Mouse (Mus musculus): ENCODE measurements around the gene Fgr. TPM values are rescaled to one million over a fixed set of nuclear protein-coding genes. Genes with fewer than 3 reads are reported as not detected.
A peak's percentile ranks its signal among the peaks of the same experiment; 100 is the strongest.

The Fgr gene
- polyA plus RNA-seq, 1 experiment from 2014 or later = 2.4 TPM

DNA sequence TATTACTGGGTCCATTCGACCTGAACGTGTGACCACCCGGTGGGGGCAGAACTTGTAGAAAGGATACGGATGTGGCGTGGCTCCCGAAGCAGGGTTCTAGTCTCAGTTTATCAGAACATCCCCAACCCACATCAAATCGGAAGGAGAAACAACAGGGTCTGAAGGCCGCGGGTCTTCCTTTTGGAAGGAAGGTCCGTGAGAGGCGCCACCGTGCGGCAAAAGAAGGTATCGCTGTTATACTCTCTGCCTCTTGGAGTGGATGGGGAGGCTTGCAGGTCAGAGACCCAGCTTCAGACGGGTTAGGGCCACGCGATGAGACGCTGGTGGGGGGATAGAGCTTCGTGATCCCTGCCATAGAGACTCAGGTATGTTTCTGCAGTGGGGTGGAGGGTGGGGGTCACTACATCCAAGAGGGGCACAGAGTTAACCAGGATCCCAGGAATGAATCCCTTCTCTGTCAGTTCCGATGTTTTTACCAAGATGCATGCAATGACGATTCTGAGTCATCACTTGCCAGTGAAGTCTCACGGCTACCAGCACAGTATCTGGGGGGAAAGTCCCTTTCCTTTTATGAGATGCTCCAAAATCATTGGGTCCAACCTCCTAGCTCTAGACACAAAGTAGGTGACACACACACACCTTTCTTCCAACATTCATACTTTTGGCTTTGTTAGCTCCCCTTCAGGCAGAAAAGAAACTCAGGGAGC, 34.3 kb upstream of the Fgr start:
- Histone ChIP-seq H3K9me3 (ENCODE audit: control insufficient read depth) (no peaks in the 10 kb centered on the region), H3K4me1 (replicated peaks; ENCODE audit: control insufficient read depth, insufficient read depth, low read length) (no peaks in the 10 kb centered on the region), H3K36me3 (ENCODE audit: control insufficient read depth, insufficient read depth) (no peaks in the 10 kb centered on the region), H3K27ac (ENCODE audit: low read depth, low read length) (no peak overlapping the region), H3K4me3 (ENCODE audit: low read depth, low read length) (no peak overlapping the region), H3K9ac (ENCODE audit: low read depth, low read length) (no peak overlapping the region), H3K27me3 (replicated peaks; ENCODE audit: control insufficient read depth, insufficient read depth, low read length) (0 out of 2 replicates have a peak, but pooled peaks cover 3% of the 10 kb centered on the region), H3K4me2 (replicated peaks; ENCODE audit: low read depth) (0 out of 2 replicates have a peak overlapping the region, but pooled peaks have one; percentile 6)
- peak; percentile 82 for TF ChIP-seq CTCF (IDR thresholded peaks at IDR 0.05; ENCODE audit: low read depth)
- 26% methylated on average over 22 of the region's 22 CpGs for WGBS
- no peak for ATAC-seq

DNA sequence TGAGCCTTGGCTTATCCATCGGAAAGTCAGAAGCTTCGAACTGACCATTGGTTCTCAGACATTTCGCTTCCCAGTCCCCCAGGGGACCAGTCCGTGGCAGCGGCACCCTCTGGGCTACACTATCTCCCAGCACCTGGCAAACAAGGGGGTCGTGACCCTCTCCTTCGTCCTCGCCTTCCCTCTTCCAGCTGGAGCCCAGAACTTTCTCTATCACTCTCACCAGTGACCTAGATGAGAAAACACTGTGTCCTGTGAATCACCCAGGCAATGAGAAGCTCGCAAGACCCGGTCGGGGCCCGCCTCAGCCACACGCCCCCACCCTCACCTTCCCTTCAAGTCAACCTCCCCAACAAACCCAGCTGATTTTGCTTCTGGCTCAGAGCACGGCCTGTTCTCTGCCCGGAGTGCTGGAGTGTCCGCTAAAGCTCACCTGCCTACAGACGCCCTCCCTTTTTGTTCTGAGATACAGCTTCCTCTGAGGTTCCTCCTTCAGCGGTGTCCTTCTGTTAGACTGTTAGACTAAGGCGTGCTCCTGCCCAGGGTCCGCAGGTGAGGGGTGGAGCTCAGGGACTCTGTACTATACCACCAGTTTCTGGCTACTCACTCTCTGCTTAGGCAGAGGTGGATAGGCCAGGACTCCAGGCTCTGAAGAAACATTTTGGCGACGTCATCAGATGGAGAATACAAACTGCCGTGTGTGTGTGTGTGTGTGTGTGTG, 32.7 kb upstream of the Fgr start:
- no peak overlapping the region for H3K4me3 ChIP-seq (ENCODE audit: low read depth, low read length)
- 0 out of 2 replicates have a peak, but pooled peaks cover 3% of the 10 kb centered on the region for H3K27me3 ChIP-seq (replicated peaks; ENCODE audit: control insufficient read depth, insufficient read depth, low read length)
- peak; percentile 51 for ATAC-seq
- WGBS = 39% methylated on average over 23 of the region's 23 CpGs
- H3K36me3 ChIP-seq (ENCODE audit: control insufficient read depth, insufficient read depth) = no peaks in the 10 kb centered on the region
- H3K9ac ChIP-seq (ENCODE audit: low read depth, low read length) = no peak overlapping the region
- H3K4me1 ChIP-seq (replicated peaks; ENCODE audit: control insufficient read depth, insufficient read depth, low read length) = no peaks in the 10 kb centered on the region
- H3K9me3 ChIP-seq (ENCODE audit: control insufficient read depth) = no peaks in the 10 kb centered on the region
- TF ChIP-seq CTCF (IDR thresholded peaks at IDR 0.05; ENCODE audit: low read depth) = no peak
- no peak overlapping the region for H3K27ac ChIP-seq (ENCODE audit: low read depth, low read length)
- H3K4me2 ChIP-seq (replicated peaks; ENCODE audit: low read depth) = no peak overlapping the region

DNA sequence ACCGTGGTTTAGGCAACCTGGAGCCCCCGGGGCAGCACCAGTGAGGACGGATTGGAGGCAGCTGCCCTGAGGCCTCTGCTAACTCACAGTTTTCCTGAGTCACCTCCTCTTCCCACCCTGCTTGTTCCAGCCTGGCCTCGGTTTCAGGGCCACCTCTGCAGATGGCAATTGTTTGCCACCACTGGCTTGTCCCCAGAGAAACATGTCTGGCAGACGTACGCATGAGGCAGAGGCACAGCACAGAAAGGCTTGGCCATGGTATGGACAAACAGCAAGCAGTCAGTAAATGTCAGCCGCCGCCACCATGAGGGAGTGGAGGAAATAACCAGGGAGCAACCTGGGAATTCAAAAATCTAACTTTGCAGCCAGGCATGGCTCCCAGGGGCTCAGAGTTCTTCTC, 30.8 kb upstream of the Fgr start:
- TF ChIP-seq CTCF (IDR thresholded peaks at IDR 0.05; ENCODE audit: low read depth) = no peak
- Histone ChIP-seq H3K36me3 (ENCODE audit: control insufficient read depth, insufficient read depth) (no peaks in the 10 kb centered on the region), H3K4me2 (replicated peaks; ENCODE audit: low read depth) (no peak overlapping the region), H3K4me1 (replicated peaks; ENCODE audit: control insufficient read depth, insufficient read depth, low read length) (no peaks in the 10 kb centered on the region), H3K4me3 (ENCODE audit: low read depth, low read length) (no peak overlapping the region), H3K9me3 (ENCODE audit: control insufficient read depth) (no peaks in the 10 kb centered on the region), H3K27me3 (replicated peaks; ENCODE audit: control insufficient read depth, insufficient read depth, low read length) (0 out of 2 replicates have a peak, but pooled peaks cover 3% of the 10 kb centered on the region), H3K9ac (ENCODE audit: low read depth, low read length) (no peak overlapping the region), H3K27ac (ENCODE audit: low read depth, low read length) (no peak overlapping the region)
- ATAC-seq = no peak
- WGBS = 69% methylated on average over 8 of the region's 8 CpGs

DNA sequence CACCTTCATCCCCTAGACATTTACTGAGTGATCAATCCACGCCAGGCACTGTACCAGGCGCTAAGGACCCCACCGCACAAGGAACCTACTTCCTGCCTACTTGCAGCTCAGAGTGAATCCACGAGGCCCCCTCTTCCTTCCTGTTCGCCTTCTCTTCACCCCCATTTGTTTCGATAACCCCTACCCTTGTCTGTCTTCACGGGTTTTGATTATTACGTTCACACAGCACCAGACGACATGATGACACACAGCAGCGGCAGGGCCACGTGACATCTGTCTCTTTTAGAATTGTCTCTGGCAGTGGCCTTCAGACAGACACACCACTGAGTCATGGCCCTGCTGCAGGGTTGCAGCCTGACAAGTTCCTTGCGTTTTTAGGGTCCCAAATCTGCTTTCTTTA, 29.8 kb upstream of the Fgr start:
- TF ChIP-seq CTCF (IDR thresholded peaks at IDR 0.05; ENCODE audit: low read depth) = no peak
- 71% methylated on average over 12 of the region's 12 CpGs for WGBS
- Histone ChIP-seq H3K4me2 (replicated peaks; ENCODE audit: low read depth) (no peak overlapping the region), H3K4me3 (ENCODE audit: low read depth, low read length) (no peak overlapping the region), H3K9ac (ENCODE audit: low read depth, low read length) (no peak overlapping the region), H3K36me3 (ENCODE audit: control insufficient read depth, insufficient read depth) (no peaks in the 10 kb centered on the region), H3K27me3 (replicated peaks; ENCODE audit: control insufficient read depth, insufficient read depth, low read length) (0 out of 2 replicates have a peak, but pooled peaks cover 3% of the 10 kb centered on the region), H3K27ac (ENCODE audit: low read depth, low read length) (no peak overlapping the region), H3K4me1 (replicated peaks; ENCODE audit: control insufficient read depth, insufficient read depth, low read length) (no peaks in the 10 kb centered on the region), H3K9me3 (ENCODE audit: control insufficient read depth) (no peaks in the 10 kb centered on the region)
- no peak for ATAC-seq

DNA sequence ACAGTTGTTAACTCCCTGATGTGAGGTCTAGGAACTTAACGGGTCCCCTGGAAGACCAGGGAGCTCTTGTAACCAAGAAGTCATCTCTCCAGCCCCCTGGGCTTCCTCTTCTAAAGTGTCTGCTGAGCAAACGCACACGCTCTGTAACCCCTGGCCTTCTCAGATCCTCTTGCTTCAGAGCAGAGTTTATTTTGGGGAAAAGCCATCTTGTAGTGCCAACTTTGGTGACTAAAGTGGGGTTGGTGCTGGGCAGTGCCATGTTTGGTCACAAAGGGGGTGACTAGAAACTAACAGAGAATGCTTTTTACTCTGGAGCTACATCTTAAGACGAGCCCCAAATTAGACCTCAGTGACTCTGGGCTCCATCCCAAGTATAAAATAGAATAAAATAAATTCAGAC, 29.1 kb upstream of the Fgr start:
- Histone ChIP-seq H3K4me3 (ENCODE audit: low read depth, low read length) (no peak overlapping the region), H3K9ac (ENCODE audit: low read depth, low read length) (no peak overlapping the region), H3K4me1 (replicated peaks; ENCODE audit: control insufficient read depth, insufficient read depth, low read length) (no peaks in the 10 kb centered on the region), H3K27ac (ENCODE audit: low read depth, low read length) (no peak overlapping the region), H3K9me3 (ENCODE audit: control insufficient read depth) (no peaks in the 10 kb centered on the region), H3K4me2 (replicated peaks; ENCODE audit: low read depth) (no peak overlapping the region), H3K36me3 (ENCODE audit: control insufficient read depth, insufficient read depth) (no peaks in the 10 kb centered on the region), H3K27me3 (replicated peaks; ENCODE audit: control insufficient read depth, insufficient read depth, low read length) (0 out of 2 replicates have a peak, but pooled peaks cover 3% of the 10 kb centered on the region)
- no peak for ATAC-seq
- no peak for TF ChIP-seq CTCF (IDR thresholded peaks at IDR 0.05; ENCODE audit: low read depth)
- WGBS = 79% methylated on average over 4 of the region's 4 CpGs

DNA sequence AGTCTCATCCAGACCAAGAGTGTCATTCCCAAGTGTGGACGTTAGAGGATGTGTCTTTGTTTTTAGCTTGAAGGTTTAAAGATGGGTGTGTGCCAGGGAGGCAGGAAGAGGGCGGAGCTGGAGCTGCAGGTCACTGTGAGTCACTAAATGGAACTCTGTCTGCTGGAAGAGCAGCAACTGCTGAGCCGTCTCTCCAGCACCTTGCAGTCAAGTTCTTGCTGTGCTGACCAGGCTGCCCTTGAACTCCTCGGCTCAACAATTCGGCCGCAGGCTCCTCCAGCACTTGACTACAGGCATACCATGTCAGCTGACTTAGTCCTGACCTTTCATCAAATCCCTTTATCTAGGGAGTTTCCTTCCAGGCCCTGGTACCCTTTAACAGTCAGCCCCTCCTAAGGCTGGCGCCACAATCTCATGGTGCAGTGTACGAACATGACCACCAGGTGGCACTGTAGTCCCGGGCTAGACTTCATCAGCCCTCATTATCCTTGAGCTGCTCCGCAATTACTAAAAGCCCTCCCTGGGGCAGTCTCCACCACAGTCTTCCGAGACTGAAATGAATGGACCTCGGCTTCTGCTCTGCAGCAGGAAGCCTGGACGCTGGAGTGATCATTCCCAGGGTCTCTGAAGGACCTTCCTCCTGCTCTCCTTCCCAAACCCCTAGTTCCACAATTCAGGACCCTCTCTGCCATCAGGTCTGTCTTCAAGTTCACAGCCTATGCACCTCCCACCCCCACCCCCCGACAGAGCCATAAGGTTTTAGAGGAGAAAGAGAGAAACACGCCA, 28.4 kb upstream of the Fgr start:
- peak; percentile 97 for TF ChIP-seq CTCF (IDR thresholded peaks at IDR 0.05; ENCODE audit: low read depth)
- Histone ChIP-seq H3K36me3 (ENCODE audit: control insufficient read depth, insufficient read depth) (no peaks in the 10 kb centered on the region), H3K4me2 (replicated peaks; ENCODE audit: low read depth) (peak overlapping the region; percentile 56), H3K9me3 (ENCODE audit: control insufficient read depth) (no peaks in the 10 kb centered on the region), H3K4me1 (replicated peaks; ENCODE audit: control insufficient read depth, insufficient read depth, low read length) (no peaks in the 10 kb centered on the region), H3K9ac (ENCODE audit: low read depth, low read length) (no peak overlapping the region), H3K4me3 (ENCODE audit: low read depth, low read length) (0 out of 2 replicates have a peak overlapping the region, but pooled peaks have one; percentile 4), H3K27ac (ENCODE audit: low read depth, low read length) (peak overlapping the region; percentile 57), H3K27me3 (replicated peaks; ENCODE audit: control insufficient read depth, insufficient read depth, low read length) (no peaks in the 10 kb centered on the region)
- whole genome bisulfite sequencing = 5% methylated on average over 15 of the region's 15 CpGs
- peak; percentile 52 for ATAC-seq

All from intestine, postnatal 0 days (tissue).